Mouse (Mus musculus): ENCODE measurements around the gene Tsc1.

The Tsc1 gene

GRCm38 (mm10) chr2:28723912-28724311, 82.9 kb downstream of the Tsc1 start:
- DNase-seq (ENCODE audit: low spot score in 2 of 2): no peak

- DNase-seq (ENCODE audit: low spot score in 2 of 2): no peak
Observed at GRCm38 (mm10) chr2:28727786-28728404, 86.9 kb downstream of the Tsc1 start.

GRCm38 (mm10) chr2:28730676-28731075, 89.6 kb downstream of the Tsc1 start:
- no peak for DNase-seq (ENCODE audit: low spot score in 2 of 2)

- DNase-seq (ENCODE audit: low spot score in 2 of 2): peak; percentile 44 to 46
Observed at GRCm38 (mm10) chr2:28737112-28737511, 96.1 kb downstream of the Tsc1 start.

- DNase-seq (ENCODE audit: low spot score in 2 of 2): no peak
Observed at GRCm38 (mm10) chr2:28740159-28740558, 99.1 kb downstream of the Tsc1 start.

Data from right cerebral cortex, postnatal 10 days (tissue).